Mouse (Mus musculus) stomach, postnatal 0 days (tissue): ENCODE measurements around the gene Lrrc46. TPM values are rescaled to one million over a fixed set of nuclear protein-coding genes. Genes with fewer than 3 reads are reported as not detected.
A peak's percentile ranks its signal among the peaks of the same experiment; 100 is the strongest.

Source experiments
- ATAC-seq: fragments of 200-750 bp; cut with Nextera tagmentation; 2 replicates; pipeline ENCODE4 v1.8.0; 2017; ENCODE audit not compliant: low FRiP score, low TSS enrichment
- DNase-seq: peaks from one replicate; pipeline ENCODE4 v3.0.0-alpha.2; 2016; ENCODE audit warnings: low spot score
- H3K27ac ChIP-seq: fragments of 300-500 bp; sonication (generic); replicated peaks from 2 replicates; pipeline ENCODE4 v1.5.1; 2014; ENCODE audit warnings: mild to moderate bottlenecking, control low read depth
- H3K27me3 ChIP-seq: fragments of 300-500 bp; sonication (generic); 2 replicates; pipeline ENCODE4 v1.6.1; 2014; ENCODE audit warnings: low read length; ENCODE audit not compliant: control insufficient read depth, insufficient read depth
- H3K36me3 ChIP-seq: fragments of 300-500 bp; sonication (generic); 2 replicates; pipeline ENCODE4 v1.6.1; 2014; ENCODE audit warnings: low read length, mixed read lengths; ENCODE audit not compliant: control insufficient read depth, insufficient read depth
- H3K4me1 ChIP-seq: fragments of 300-500 bp; sonication (generic); replicated peaks from 2 replicates; pipeline ENCODE4 v1.6.1; 2014; ENCODE audit warnings: antibody characterized with exemption; ENCODE audit not compliant: control insufficient read depth, insufficient read depth
- H3K4me2 ChIP-seq: fragments of 300-500 bp; sonication (generic); replicated peaks from 2 replicates; pipeline ENCODE4 v1.6.1; 2014; ENCODE audit warnings: low read depth, mild to moderate bottlenecking, control low read depth, moderate library complexity
- H3K4me3 ChIP-seq: fragments of 300-500 bp; sonication (generic); 2 replicates; pipeline ENCODE4 v1.5.1; 2014; ENCODE audit warnings: low read depth, low read length, control low read depth
- H3K9ac ChIP-seq: fragments of 300-500 bp; sonication (generic); 2 replicates; pipeline ENCODE4 v1.6.1; 2014; ENCODE audit warnings: mild to moderate bottlenecking, low read length, control low read depth, mixed read lengths
- H3K9me3 ChIP-seq: fragments of 300-500 bp; sonication (generic); 2 replicates; pipeline ENCODE4 v1.6.1; 2016; ENCODE audit warnings: low read length; ENCODE audit not compliant: control insufficient read depth
- CTCF ChIP-seq: IDR thresholded peaks from 2 replicates; pipeline ENCODE4 v1.5.1; 2016; ENCODE audit warnings: antibody characterized with exemption, low read depth, mild to moderate bottlenecking, moderate library complexity
- EP300 ChIP-seq: optimal IDR thresholded peaks from 2 replicates; pipeline ENCODE3; 2016; ENCODE audit warnings: antibody characterized with exemption
- WGBS: fragments of 180-500 bp; shearing (Covaris S2); extraction: QIAGEN DNeasy Blood & Tissue Kit; methylation state at CpG from one replicate; pipeline ENCODE4 v1.1.7; 2014; 5-methylcytosine and 5-hydroxymethylcytosine counted together
- polyA plus RNA-seq: library from polyadenylated mRNA; unstranded; fragments of >200 nt; fragmentation: Nextera tagmentation; extraction: Ambion mirVana; gene quantifications from 2 replicates; pipeline ENCODE4 v1.2.1, GENCODE M21; 2015

The Lrrc46 gene
- polyA plus RNA-seq, 1 experiment from 2014 or later, result 0.36 TPM

- WGBS, result 55% methylated on average over 1 of the region's 1 CpGs
- Histone ChIP-seq H3K4me2 (no peak overlapping the region), H3K9ac (no peak overlapping the region), H3K27me3 (no peaks in the 10 kb centered on the region), H3K9me3 (no peaks in the 10 kb centered on the region), H3K36me3 (peaks cover 5% of the 10 kb centered on the region; the same call in 1 of the 2 replicates), H3K4me3 (no peak overlapping the region), H3K27ac (no peak overlapping the region), H3K4me1 (no peaks in the 10 kb centered on the region)
- ATAC-seq, result no peak
- DNase-seq, result no peak
- TF ChIP-seq CTCF (no peak), EP300 (no peak)
Measured at GRCm38 (mm10) chr11:97069333-97069732, 28.1 kb upstream of the Lrrc46 start.

DNA sequence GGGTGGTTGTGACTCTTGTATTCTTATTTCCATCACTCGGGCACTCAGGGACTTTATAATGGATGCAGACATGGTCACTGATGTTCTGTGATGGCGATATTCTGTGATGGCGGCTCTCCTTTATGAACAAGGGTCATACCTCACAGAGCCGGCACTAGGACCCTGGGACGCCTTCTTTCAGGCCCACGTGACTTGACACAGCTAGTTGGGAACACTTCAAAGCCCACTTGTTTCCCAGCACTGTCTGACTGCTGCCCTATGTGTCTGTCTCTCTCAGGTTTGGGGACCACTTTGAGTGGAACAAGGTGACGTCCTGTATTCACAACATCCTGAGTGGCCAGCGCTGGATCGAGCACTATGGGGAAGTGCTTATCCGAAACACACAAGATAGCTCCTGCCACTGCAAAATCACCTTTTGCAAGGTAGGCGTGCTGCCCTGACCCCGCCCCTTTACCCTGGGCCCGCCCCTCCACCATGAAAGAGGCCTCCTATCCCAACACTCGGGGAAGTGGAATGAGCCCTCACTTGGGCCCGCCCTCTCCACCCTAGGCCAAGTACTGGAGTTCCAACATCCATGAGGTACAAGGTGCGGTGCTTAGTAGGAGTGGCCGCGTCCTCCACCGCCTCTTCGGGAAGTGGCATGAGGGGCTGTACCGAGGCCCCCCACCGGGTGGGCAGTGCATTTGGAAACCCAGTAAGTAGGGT is 25.6 kb upstream of the Lrrc46 start:
- Histone ChIP-seq H3K9me3 (no peaks in the 10 kb centered on the region), H3K27me3 (no peaks in the 10 kb centered on the region), H3K4me1 (no peaks in the 10 kb centered on the region), H3K4me2 (no peak overlapping the region), H3K36me3 (peaks cover 5% of the 10 kb centered on the region; the same call in 1 of the 2 replicates), H3K9ac (no peak overlapping the region), H3K4me3 (no peak overlapping the region), H3K27ac (no peak overlapping the region)
- TF ChIP-seq CTCF (no peak), EP300 (no peak)
- DNase-seq, result peak; percentile 72
- WGBS, result 53% methylated on average over 22 of the region's 22 CpGs
- ATAC-seq, result peak; percentile 65

DNA sequence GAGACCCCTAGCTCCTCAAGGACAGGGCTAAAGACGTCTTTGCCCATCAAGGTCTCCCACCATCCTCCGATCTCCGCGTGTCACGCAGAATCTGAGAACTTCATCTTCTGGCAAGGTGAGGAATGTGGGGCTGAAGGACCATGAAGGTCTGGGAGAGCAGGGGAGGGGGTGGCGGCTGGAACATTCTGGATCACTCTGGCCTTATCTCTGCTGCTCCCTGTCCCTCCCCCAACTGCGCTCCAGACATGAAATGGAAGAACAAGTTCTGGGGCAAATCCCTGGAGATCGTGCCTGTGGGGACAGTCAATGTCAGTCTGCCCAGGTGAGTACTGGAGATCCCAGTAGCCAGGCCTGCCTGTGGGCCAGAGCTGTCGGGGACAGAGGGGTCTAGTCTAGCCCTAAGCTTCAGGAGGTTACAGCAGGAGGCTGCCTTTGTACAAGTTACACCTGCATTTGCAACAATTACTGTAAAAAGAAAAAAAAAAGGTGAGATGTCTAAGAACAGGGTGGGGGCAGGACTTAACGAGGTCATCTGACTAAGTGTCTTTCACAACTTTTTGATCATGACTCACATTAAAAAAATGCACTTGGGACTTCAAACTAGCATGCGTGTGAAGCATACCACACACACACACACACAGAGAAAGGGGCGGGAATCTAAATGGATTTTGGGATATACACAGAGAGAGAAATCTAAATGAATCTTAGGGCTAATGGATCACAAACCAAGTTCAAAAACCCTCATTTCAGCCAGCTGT is 24.5 kb upstream of the Lrrc46 start:
- peaks cover 12% of the 10 kb centered on the region for H3K36me3 ChIP-seq
- no peaks in the 10 kb centered on the region for H3K9me3 ChIP-seq
- H3K4me2 ChIP-seq, result no peak overlapping the region
- TF ChIP-seq CTCF (no peak), EP300 (no peak)
- H3K27ac ChIP-seq, result no peak overlapping the region
- ATAC-seq (no peak), DNase-seq (no peak)
- no peak overlapping the region for H3K9ac ChIP-seq
- no peak overlapping the region for H3K4me3 ChIP-seq
- no peaks in the 10 kb centered on the region for H3K4me1 ChIP-seq
- WGBS, result 84% methylated on average over 12 of the region's 12 CpGs
- no peaks in the 10 kb centered on the region for H3K27me3 ChIP-seq

- Histone ChIP-seq H3K4me3 (no peak overlapping the region), H3K4me1 (no peaks in the 10 kb centered on the region), H3K27me3 (no peaks in the 10 kb centered on the region), H3K9ac (no peak overlapping the region), H3K4me2 (no peak overlapping the region), H3K27ac (peak overlapping the region; percentile 53; the same call in 1 of the 2 replicates), H3K36me3 (peaks cover 21% of the 10 kb centered on the region), H3K9me3 (no peaks in the 10 kb centered on the region)
- peak; percentile 54 for TF ChIP-seq CTCF
- no peak for TF ChIP-seq EP300
- WGBS, result 86% methylated on average over 3 of the region's 3 CpGs
- ATAC-seq (no peak), DNase-seq (no peak)
Measured at GRCm38 (mm10) chr11:97063921-97064295, 22.7 kb upstream of the Lrrc46 start.

GRCm38 (mm10) chr11:97063274-97063920 is 22.2 kb upstream of the Lrrc46 start:
- no peak for ATAC-seq
- no peaks in the 10 kb centered on the region for H3K4me1 ChIP-seq
- H3K4me3 ChIP-seq, result no peak overlapping the region
- TF ChIP-seq CTCF, result no peak
- TF ChIP-seq EP300, result no peak
- no peak overlapping the region for H3K4me2 ChIP-seq
- H3K36me3 ChIP-seq, result peaks cover 20% of the 10 kb centered on the region
- no peaks in the 10 kb centered on the region for H3K9me3 ChIP-seq
- peak overlapping the region; percentile 53; the same call in 1 of the 2 replicates for H3K27ac ChIP-seq
- H3K9ac ChIP-seq, result no peak overlapping the region
- H3K27me3 ChIP-seq, result no peaks in the 10 kb centered on the region
- 53% methylated on average over 9 of the region's 9 CpGs for WGBS
- DNase-seq, result no peak
